Comparison of ENCODE assay signal across 8 mouse cellular contexts in the genomic region with DNA sequence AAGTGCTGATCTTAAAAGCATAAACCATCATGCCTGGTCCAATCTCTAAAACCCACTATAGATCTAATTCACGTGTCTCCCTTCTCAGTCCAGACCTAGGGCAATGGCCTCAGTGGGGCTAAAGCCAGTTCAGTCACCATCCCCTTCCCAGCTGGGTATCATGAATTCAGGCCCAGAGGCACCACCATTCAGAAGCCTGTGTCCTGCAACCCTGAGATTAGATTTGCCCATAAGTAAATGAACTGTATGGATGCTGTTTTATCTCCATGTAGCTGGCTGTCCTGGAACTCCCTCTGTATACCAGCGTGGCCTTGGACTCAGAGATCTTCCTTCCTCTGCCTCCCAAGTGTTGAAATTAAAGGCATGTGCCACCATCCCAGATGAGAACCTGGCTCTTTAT. TPM values are rescaled to one million over a fixed set of nuclear protein-coding genes. Genes with fewer than 3 reads are reported as not detected.
DNase-seq lines count a peak whose midpoint lies in the region; ATAC-seq and TF ChIP-seq lines count a peak whose summit lies in the region.

No protein-coding gene starts in this region.

- TF ChIP-seq EP300 in ES-Bruce4 (IDR thresholded peaks at IDR 0.05; ENCODE audit: insufficient read depth, low read depth, low read length) = no peak

- DNase-seq in heart, postnatal 36 days = no peak
- no peak for DNase-seq in ovary, adult 18-20 months (ENCODE audit: low spot score)
- DNase-seq in thymus, postnatal 4 days = no peak

- TF ChIP-seq CTCF in ES-Bruce4 (IDR thresholded peaks at IDR 0.05; ENCODE audit: low read depth, low read length) = no peak

- H3K36me3 ChIP-seq in heart, embryonic 12.5 days = no peaks in the 10 kb centered on the region
- no peaks in the 10 kb centered on the region for H3K36me3 ChIP-seq in ES-Bruce4 (ENCODE audit: control insufficient read depth, insufficient read depth, low read length, poor library complexity, severe bottlenecking)
- H3K36me3 ChIP-seq in forebrain, embryonic 16.5 days (ENCODE audit: control insufficient read depth, insufficient read depth) = no peaks in the 10 kb centered on the region

- intact Hi-C loops in heart, postnatal 36 days (cut with DNase I) = loop anchor here (2.0 kb wide), 1 partner anchor 62 kb away; no protein-coding TSS in a partner anchor

- no peaks in the 10 kb centered on the region for H3K27me3 ChIP-seq in heart, embryonic 12.5 days (replicated peaks)
- H3K27me3 ChIP-seq in ES-Bruce4 (ENCODE audit: control insufficient read depth, insufficient read depth, low read length, poor library complexity, severe bottlenecking) = no peaks in the 10 kb centered on the region
- no peaks in the 10 kb centered on the region for H3K27me3 ChIP-seq in forebrain, embryonic 16.5 days (replicated peaks; ENCODE audit: control insufficient read depth, insufficient read depth, low read length)

- no peak; the same call in 1 of the 2 replicates for ATAC-seq in heart, embryonic 12.5 days (ENCODE audit: insufficient number of reproducible peaks, low FRiP score)
- 0 out of 2 replicates have a peak, but pooled peaks have one; percentile 4 for ATAC-seq in forebrain, embryonic 16.5 days
- ATAC-seq in megakaryocyte progenitor cell, adult 5-6 weeks (replicated peaks; ENCODE audit: poor library complexity) = peak; percentile 33
- no peak for ATAC-seq in granulocyte monocyte progenitor cell, adult 5-6 weeks (replicated peaks; ENCODE audit: poor library complexity, severe bottlenecking)

- H3K4me1 ChIP-seq in heart, embryonic 12.5 days (replicated peaks) = peaks cover 47% of the 10 kb centered on the region
- peaks cover 12% of the 10 kb centered on the region for H3K4me1 ChIP-seq in ES-Bruce4 (ENCODE audit: control insufficient read depth, insufficient read depth, low read length)
- peaks cover 13% of the 10 kb centered on the region for H3K4me1 ChIP-seq in forebrain, embryonic 16.5 days (replicated peaks; ENCODE audit: control insufficient read depth, insufficient read depth, low read length)

- peak overlapping the region; percentile 98; the same call in 1 of the 2 replicates for H3K4me2 ChIP-seq in heart, embryonic 12.5 days
- H3K4me2 ChIP-seq in forebrain, embryonic 16.5 days (ENCODE audit: low read length) = no peak overlapping the region

- 78% methylated on average over 2 of the region's 2 CpGs for WGBS in heart, embryonic 12.5 days
- 82% methylated on average over 2 of the region's 2 CpGs for WGBS in forebrain, embryonic 16.5 days

- H3K9ac ChIP-seq in heart, embryonic 12.5 days = peak overlapping the region; percentile 93
- peak overlapping the region; percentile 82; the same call in 1 of the 2 replicates for H3K9ac ChIP-seq in ES-Bruce4 (ENCODE audit: low read depth, poor library complexity, severe bottlenecking)
- no peak overlapping the region for H3K9ac ChIP-seq in forebrain, embryonic 16.5 days (replicated peaks; ENCODE audit: low read depth, low read length)

- H3K27ac ChIP-seq in heart, embryonic 12.5 days (ENCODE audit: poor library complexity, severe bottlenecking) = peak overlapping the region; percentile 57; the same call in 1 of the 2 replicates
- no peak overlapping the region for H3K27ac ChIP-seq in ES-Bruce4 (ENCODE audit: insufficient read depth, low read length)
- peak overlapping the region; percentile 49 for H3K27ac ChIP-seq in forebrain, embryonic 16.5 days (ENCODE audit: low read length)

- H3K9me3 ChIP-seq in heart, embryonic 12.5 days (replicated peaks) = no peaks in the 10 kb centered on the region
- H3K9me3 ChIP-seq in ES-Bruce4 (replicated peaks; ENCODE audit: control insufficient read depth, insufficient read depth, low read length, poor library complexity, severe bottlenecking) = no peaks in the 10 kb centered on the region
- H3K9me3 ChIP-seq in forebrain, embryonic 16.5 days (ENCODE audit: control insufficient read depth, low read length) = no peaks in the 10 kb centered on the region

- no peak for TF ChIP-seq POLR2A in ES-Bruce4 (IDR thresholded peaks at IDR 0.05; ENCODE audit: insufficient read depth, low read length)

- H3K4me3 ChIP-seq in heart, embryonic 12.5 days = no peak overlapping the region
- no peak overlapping the region for H3K4me3 ChIP-seq in ES-Bruce4 (ENCODE audit: low read depth, low read length)
- H3K4me3 ChIP-seq in forebrain, embryonic 16.5 days (replicated peaks; ENCODE audit: low read length) = no peak overlapping the region

RNA-seq across cellular contexts. Expression of a gene that starts 2.3 kb away (rescaled TPM):
- 13.0 and 14.6 TPM in 2 replicates for polyA plus RNA-seq in heart, embryonic 12.5 days (2016; fragmentation: Nextera tagmentation; extraction: Ambion mirVana)
- 10 to 100 TPM; 11.2 to 12.2 TPM for total RNA-seq in heart, postnatal 36 days (2021)
- polyA plus RNA-seq in ES-Bruce4 (2011; ENCODE audit: insufficient read depth, insufficient read length, low read depth, missing spikeins) = 36.1 and 37.3 TPM in 2 replicates
- polyA plus RNA-seq in forebrain, embryonic 16.5 days (2015; fragmentation: Nextera tagmentation; extraction: Ambion mirVana) = 13.1 and 14.9 TPM in 2 replicates
- total RNA-seq in megakaryocyte progenitor cell, adult 5-6 weeks (2015) = 16.9 and 19.5 TPM in 2 replicates
- 19.1 and 24.0 TPM in 2 replicates for total RNA-seq in megakaryocyte progenitor cell, adult 5-6 weeks (2017)
- total RNA-seq in granulocyte monocyte progenitor cell, adult 5-6 weeks (2014; fragmentation: Nextera tagmentation) = 42.4 and 43.6 TPM in 2 replicates
- total RNA-seq in granulocyte monocyte progenitor cell, adult 5-6 weeks (2017) = 18.0 and 24.5 TPM in 2 replicates

RNA-seq across cellular contexts. Expression of a gene that starts 12.6 kb away (rescaled TPM):
- polyA plus RNA-seq in heart, embryonic 12.5 days (2016; fragmentation: Nextera tagmentation; extraction: Ambion mirVana) = 10.8 and 13.8 TPM in 2 replicates
- total RNA-seq in heart, postnatal 36 days (2021) = 100 to 1,000 TPM; 137 to 165 TPM
- polyA plus RNA-seq in ES-Bruce4 (2011; ENCODE audit: insufficient read depth, insufficient read length, low read depth, missing spikeins) = 70.3 and 91.6 TPM in 2 replicates
- polyA plus RNA-seq in forebrain, embryonic 16.5 days (2015; fragmentation: Nextera tagmentation; extraction: Ambion mirVana) = 18.0 and 19.7 TPM in 2 replicates
- 71.7 and 81.1 TPM in 2 replicates for total RNA-seq in megakaryocyte progenitor cell, adult 5-6 weeks (2015)
- total RNA-seq in megakaryocyte progenitor cell, adult 5-6 weeks (2017) = 159 and 172 TPM in 2 replicates
- 94.5 and 150 TPM in 2 replicates for total RNA-seq in granulocyte monocyte progenitor cell, adult 5-6 weeks (2014; fragmentation: Nextera tagmentation)
- total RNA-seq in granulocyte monocyte progenitor cell, adult 5-6 weeks (2017) = 121 and 132 TPM in 2 replicates

RNA-seq across cellular contexts. Expression of a gene that starts 35.4 kb away (rescaled TPM):
- polyA plus RNA-seq in heart, embryonic 12.5 days (2016; fragmentation: Nextera tagmentation; extraction: Ambion mirVana) = 827 and 861 TPM in 2 replicates
- 1,000 to 10,000 TPM; 1,105 to 1,168 TPM for total RNA-seq in heart, postnatal 36 days (2021)
- polyA plus RNA-seq in ES-Bruce4 (2011; ENCODE audit: insufficient read depth, insufficient read length, low read depth, missing spikeins) = 242 and 255 TPM in 2 replicates
- polyA plus RNA-seq in forebrain, embryonic 16.5 days (2015; fragmentation: Nextera tagmentation; extraction: Ambion mirVana) = 404 and 433 TPM in 2 replicates
- total RNA-seq in megakaryocyte progenitor cell, adult 5-6 weeks (2015) = 187 and 199 TPM in 2 replicates
- total RNA-seq in megakaryocyte progenitor cell, adult 5-6 weeks (2017) = 37.6 and 39.3 TPM in 2 replicates
- 193 and 253 TPM in 2 replicates for total RNA-seq in granulocyte monocyte progenitor cell, adult 5-6 weeks (2014; fragmentation: Nextera tagmentation)
- total RNA-seq in granulocyte monocyte progenitor cell, adult 5-6 weeks (2017) = 47.4 and 49.6 TPM in 2 replicates

RNA-seq across cellular contexts. Expression of a gene that starts 37.6 kb away (rescaled TPM):
- 1.7 and 3.6 TPM in 2 replicates for polyA plus RNA-seq in heart, embryonic 12.5 days (2016; fragmentation: Nextera tagmentation; extraction: Ambion mirVana)
- total RNA-seq in heart, postnatal 36 days (2021) = 1 to 10 TPM; 2.0 to 4.7 TPM
- 29.8 and 33.4 TPM in 2 replicates for polyA plus RNA-seq in ES-Bruce4 (2011; ENCODE audit: insufficient read depth, insufficient read length, low read depth, missing spikeins)
- polyA plus RNA-seq in forebrain, embryonic 16.5 days (2015; fragmentation: Nextera tagmentation; extraction: Ambion mirVana) = 33.0 and 44.5 TPM in 2 replicates
- 3.8 and 4.8 TPM in 2 replicates for total RNA-seq in megakaryocyte progenitor cell, adult 5-6 weeks (2015)
- total RNA-seq in megakaryocyte progenitor cell, adult 5-6 weeks (2017) = 2.0 and 2.2 TPM in 2 replicates
- 0.73 and 5.3 TPM in 2 replicates for total RNA-seq in granulocyte monocyte progenitor cell, adult 5-6 weeks (2014; fragmentation: Nextera tagmentation)
- total RNA-seq in granulocyte monocyte progenitor cell, adult 5-6 weeks (2017) = 0.36 TPM in 1 of 2 replicates, not detected in the other

RNA-seq across cellular contexts. Expression of a gene that starts 45.0 kb away (rescaled TPM):
- polyA plus RNA-seq in heart, embryonic 12.5 days (2016; fragmentation: Nextera tagmentation; extraction: Ambion mirVana) = 25.9 and 28.9 TPM in 2 replicates
- total RNA-seq in heart, postnatal 36 days (2021) = 100 to 1,000 TPM in 1 of 2 experiments, 10 to 100 TPM in 1; 99.9 to 117 TPM
- polyA plus RNA-seq in ES-Bruce4 (2011; ENCODE audit: insufficient read depth, insufficient read length, low read depth, missing spikeins) = 67.4 and 73.2 TPM in 2 replicates
- 26.5 and 30.9 TPM in 2 replicates for polyA plus RNA-seq in forebrain, embryonic 16.5 days (2015; fragmentation: Nextera tagmentation; extraction: Ambion mirVana)
- total RNA-seq in megakaryocyte progenitor cell, adult 5-6 weeks (2015) = 21.4 and 22.2 TPM in 2 replicates
- 12.7 and 17.9 TPM in 2 replicates for total RNA-seq in megakaryocyte progenitor cell, adult 5-6 weeks (2017)
- total RNA-seq in granulocyte monocyte progenitor cell, adult 5-6 weeks (2014; fragmentation: Nextera tagmentation) = 26.7 and 36.8 TPM in 2 replicates
- 10.0 and 17.4 TPM in 2 replicates for total RNA-seq in granulocyte monocyte progenitor cell, adult 5-6 weeks (2017)

Comparison
In these comparisons a context has a peak if more than half of its experiments do, and no peak if none do; other contexts are left out.
1. ATAC-seq: peak in forebrain, embryonic 16.5 days (single experiment) and megakaryocyte progenitor cell, adult 5-6 weeks (single experiment); none in heart, embryonic 12.5 days (single experiment) and granulocyte monocyte progenitor cell, adult 5-6 weeks (single experiment).
2. RNA of a gene that starts 35.4 kb away (total RNA-seq): 1,105 to 1,168 TPM in heart, postnatal 36 days; 37.6 to 199 TPM in megakaryocyte progenitor cell, adult 5-6 weeks and 47.4 to 253 TPM in granulocyte monocyte progenitor cell, adult 5-6 weeks; every median in the first group is over 4 times any median in the second.